In genomic region chr13:94941230-94941629, GRCm38 (mm10) we compare ENCODE assay signal across 9 mouse cellular contexts. TPM values are rescaled to one million over a fixed set of nuclear protein-coding genes. Genes with fewer than 3 reads are reported as not detected.
DNase-seq lines count a peak whose midpoint lies in the region; ATAC-seq and TF ChIP-seq lines count a peak whose summit lies in the region.
"Had no signal": no experiment of that assay in that cellular context is flagged by ENCODE, and none has a peak within 500 bp of the region (broad histone marks: within the 10 kb centered on the region; RNA-seq: fewer than 3 reads in every experiment).

No protein-coding gene starts in this region.

- no peaks in the 10 kb centered on the region for H3K9me3 ChIP-seq in G1E (replicated peaks)
- H3K9me3 ChIP-seq in lung, postnatal 0 days (ENCODE audit: low read length), result no peaks in the 10 kb centered on the region

- TF ChIP-seq CTCF in G1E (IDR thresholded peaks at IDR 0.05; ENCODE audit: low read depth, low read length), result peak; percentile 37
- TF ChIP-seq CTCF in lung, postnatal 0 days (IDR thresholded peaks at IDR 0.05), result peak; percentile 86

- no peak for TF ChIP-seq EP300 in lung, postnatal 0 days (IDR thresholded peaks at IDR 0.05)

- H3K36me3 ChIP-seq in G1E (replicated peaks), result no peaks in the 10 kb centered on the region
- no peaks in the 10 kb centered on the region for H3K36me3 ChIP-seq in lung, postnatal 0 days (ENCODE audit: insufficient read depth, low read length)

- no peak overlapping the region for H3K9ac ChIP-seq in lung, postnatal 0 days (replicated peaks; ENCODE audit: low read depth)

- peak; percentile 23 for DNase-seq in cerebellum, adult 11 months
- peak; percentile 23 for DNase-seq in G1E (ENCODE audit: low spot score)
- peak; percentile 37 for DNase-seq in cerebellum, adult 9-10 months
- DNase-seq in frontal cortex, postnatal 14 days (ENCODE audit: low spot score in 2 of 2), result peak; percentile 5 to 68
- peak; percentile 80 for DNase-seq in layer of hippocampus, adult 11-12 months (ENCODE audit: low spot score)
- DNase-seq in lung, postnatal 0 days (ENCODE audit: low spot score), result peak; percentile 90
- DNase-seq in right cerebral cortex, postnatal 25 days, result peak; percentile 52

- H3K4me2 ChIP-seq in lung, postnatal 0 days (replicated peaks; ENCODE audit: low read depth, low read length), result no peak overlapping the region

- WGBS in lung, postnatal 0 days, result 11% methylated on average over 4 of the region's 4 CpGs

- no peak for ATAC-seq in cerebellum, adult (ENCODE audit: insufficient number of reproducible peaks, low FRiP score, low TSS enrichment)
- no peak for ATAC-seq in G1E (ENCODE audit: extremely low read depth, insufficient number of reproducible peaks, low FRiP score, poor library complexity, severe bottlenecking)
- no peak for ATAC-seq in lung, postnatal 0 days

- H3K27me3 ChIP-seq in G1E (ENCODE audit: insufficient read depth, low read length), result peaks cover 31% of the 10 kb centered on the region
- no peaks in the 10 kb centered on the region for H3K27me3 ChIP-seq in lung, postnatal 0 days (replicated peaks; ENCODE audit: insufficient read depth, low read length)

- no peaks in the 10 kb centered on the region for H3K4me1 ChIP-seq in G1E (ENCODE audit: insufficient read depth, low read depth, low read length)
- no peaks in the 10 kb centered on the region for H3K4me1 ChIP-seq in lung, postnatal 0 days (ENCODE audit: insufficient read depth, low read depth, low read length)

- H3K4me3 ChIP-seq in G1E (ENCODE audit: low read depth, low read length), result no peak overlapping the region
- H3K4me3 ChIP-seq in lung, postnatal 0 days (ENCODE audit: low read depth, low read length), result no peak overlapping the region

- H3K27ac ChIP-seq in lung, postnatal 0 days (ENCODE audit: low read length), result no peak overlapping the region
- H3K27ac ChIP-seq: macrophage had no signal

RNA-seq across cellular contexts. Expression of gene Wdr41, which starts 34.9 kb away (rescaled TPM):
- total RNA-seq in G1E (2014; fragmentation: Nextera tagmentation) (26.2 and 33.0 TPM in 2 replicates), G1E (2017) (15.7 and 17.3 TPM in 2 replicates)
- polyA plus RNA-seq in G1E (2012), result 3.6 and 5.3 TPM in 2 replicates
- polyA plus RNA-seq in lung, postnatal 0 days (2015; fragmentation: Nextera tagmentation; extraction: Ambion mirVana), result 15.7 and 16.1 TPM in 2 replicates

Comparison
In these comparisons a context has a peak if more than half of its experiments do, and no peak if none do; other contexts are left out.
1. DNase-seq: peak in every context shown above with its lines; median percentile 90 in lung, postnatal 0 days; 80 in layer of hippocampus, adult 11-12 months; 52 in right cerebral cortex, postnatal 25 days; 37 in cerebellum, adult 9-10 months; 36 in frontal cortex, postnatal 14 days; 23 in cerebellum, adult 11 months; 23 in G1E.